Mouse (Mus musculus) kidney, embryonic 14.5 days (tissue): ENCODE results near the gene Fbxw2. TPM values are rescaled to one million over a fixed set of nuclear protein-coding genes. Genes with fewer than 3 reads are reported as not detected.
"Not testable (repeated sequence)": the region's sequence is repeated elsewhere in the genome, so short reads cannot be mapped to it uniquely, and the experiment has no call there.

Source experiments
- ATAC-seq: fragments of 200-750 bp; cut with Nextera tagmentation; 2 replicates; pipeline ENCODE4 v1.8.0; 2017; ENCODE audit warnings: moderate number of reproducible peaks, mild to moderate bottlenecking, moderate TSS enrichment, moderate library complexity; ENCODE audit not compliant: low FRiP score, low TSS enrichment
- H3K27ac ChIP-seq: fragments of 300-500 bp; sonication (generic); 2 replicates; pipeline ENCODE4 v1.5.1; 2014; ENCODE audit warnings: low read depth, mild to moderate bottlenecking, low read length, moderate library complexity, mixed read lengths
- H3K27me3 ChIP-seq: fragments of 300-500 bp; sonication (generic); 2 replicates; pipeline ENCODE4 v1.6.1; 2014; ENCODE audit warnings: mild to moderate bottlenecking, low read length; ENCODE audit not compliant: control insufficient read depth, insufficient read depth
- H3K36me3 ChIP-seq: fragments of 300-500 bp; sonication (generic); 2 replicates; pipeline ENCODE4 v1.6.1; 2014; ENCODE audit warnings: low read length, mixed read lengths; ENCODE audit not compliant: control insufficient read depth, insufficient read depth
- H3K4me1 ChIP-seq: fragments of 300-500 bp; sonication (generic); 2 replicates; pipeline ENCODE4 v1.6.1; 2014; ENCODE audit warnings: low read length, mixed read lengths; ENCODE audit not compliant: control insufficient read depth, insufficient read depth
- H3K4me2 ChIP-seq: fragments of 300-500 bp; sonication (generic); replicated peaks from 2 replicates; pipeline ENCODE4 v1.6.1; 2014; ENCODE audit warnings: low read depth, mild to moderate bottlenecking, low read length
- H3K4me3 ChIP-seq: fragments of 300-500 bp; sonication (generic); 2 replicates; pipeline ENCODE4 v1.5.1; 2014; ENCODE audit warnings: mild to moderate bottlenecking, low read length
- H3K9ac ChIP-seq: fragments of 300-500 bp; sonication (generic); 2 replicates; pipeline ENCODE4 v1.6.1; 2014; ENCODE audit warnings: low read depth, mild to moderate bottlenecking, low read length, moderate library complexity
- H3K9me3 ChIP-seq: fragments of 300-500 bp; sonication (generic); 2 replicates; pipeline ENCODE4 v1.6.1; 2016; ENCODE audit warnings: low read length; ENCODE audit not compliant: control insufficient read depth
- WGBS: fragments of 180-500 bp; shearing (Covaris S2); extraction: QIAGEN DNeasy Blood & Tissue Kit; methylation state at CpG from one replicate; pipeline ENCODE4 v1.1.7; 2014; 5-methylcytosine and 5-hydroxymethylcytosine counted together
- polyA plus RNA-seq: library from polyadenylated mRNA; unstranded; fragments of >200 nt; fragmentation: Nextera tagmentation; extraction: Ambion mirVana; gene quantifications from 2 replicates; pipeline ENCODE4 v1.2.1, GENCODE M21; 2014

Gene Fbxw2
- polyA plus RNA-seq, 1 experiment from 2014 or later, result 55.6 TPM

GRCm38 (mm10) chr2:34804172-34804571, 21.9 kb downstream of the Fbxw2 start:
- H3K27me3 ChIP-seq, result no peaks in the 10 kb centered on the region
- H3K9me3 ChIP-seq, result no peaks in the 10 kb centered on the region
- H3K27ac ChIP-seq, result no peak overlapping the region
- peaks cover 9% of the 10 kb centered on the region; the same call in 1 of the 2 replicates for H3K4me1 ChIP-seq
- H3K9ac ChIP-seq, result peak overlapping the region; percentile 28; the same call in 1 of the 2 replicates
- 96% methylated on average over 2 of the region's 2 CpGs for WGBS
- no peak overlapping the region; the same call in 1 of the 2 replicates for H3K4me2 ChIP-seq
- H3K4me3 ChIP-seq, result no peak overlapping the region
- no peak for ATAC-seq
- peaks cover 36% of the 10 kb centered on the region for H3K36me3 ChIP-seq

GRCm38 (mm10) chr2:34803746-34804145, 22.4 kb downstream of the Fbxw2 start:
- Histone ChIP-seq H3K36me3 (peaks cover 32% of the 10 kb centered on the region), H3K9ac (no peak overlapping the region), H3K27me3 (no peaks in the 10 kb centered on the region), H3K27ac (no peak overlapping the region), H3K4me1 (peaks cover 13% of the 10 kb centered on the region; the same call in 1 of the 2 replicates), H3K4me2 (peak overlapping the region; percentile 61), H3K9me3 (no peaks in the 10 kb centered on the region), H3K4me3 (no peak overlapping the region; the same call in 1 of the 2 replicates)
- no peak for ATAC-seq
- WGBS, result 76% methylated on average over 3 of the region's 3 CpGs

- peaks cover 25% of the 10 kb centered on the region for H3K36me3 ChIP-seq
- H3K4me2 ChIP-seq, result peak overlapping the region; percentile 61
- H3K4me1 ChIP-seq, result peaks cover 13% of the 10 kb centered on the region; the same call in 1 of the 2 replicates
- H3K9ac ChIP-seq, result peak overlapping the region; percentile 73
- H3K9me3 ChIP-seq, H3K27me3 ChIP-seq: not testable (repeated sequence)
- peak overlapping the region; percentile 65 for H3K4me3 ChIP-seq
- peak overlapping the region; percentile 78; the same call in 1 of the 2 replicates for H3K27ac ChIP-seq
- ATAC-seq, result peak; percentile 70
- WGBS, result under 1% methylated on average over 17 of the region's 32 CpGs
Observed at GRCm38 (mm10) chr2:34802565-34803245, 23.4 kb downstream of the Fbxw2 start.

GRCm38 (mm10) chr2:34801516-34802482, 24.3 kb downstream of the Fbxw2 start:
- H3K4me1 ChIP-seq, result peaks cover 13% of the 10 kb centered on the region; the same call in 1 of the 2 replicates
- peak; percentile 95 for ATAC-seq
- peak overlapping the region; percentile 65 for H3K4me3 ChIP-seq
- H3K4me2 ChIP-seq, result peak overlapping the region; percentile 23
- peak overlapping the region; percentile 73 for H3K9ac ChIP-seq
- peaks cover 20% of the 10 kb centered on the region for H3K36me3 ChIP-seq
- H3K27me3 ChIP-seq, result no peaks in the 10 kb centered on the region
- H3K27ac ChIP-seq, result peak overlapping the region; percentile 78; the same call in 1 of the 2 replicates
- H3K9me3 ChIP-seq, result no peaks in the 10 kb centered on the region
- 5% methylated on average over 39 of the region's 39 CpGs for WGBS

GRCm38 (mm10) chr2:34800371-34800770, 25.7 kb downstream of the Fbxw2 start:
- peaks cover 15% of the 10 kb centered on the region; the same call in 1 of the 2 replicates for H3K36me3 ChIP-seq
- H3K27ac ChIP-seq, result peak overlapping the region; percentile 65; the same call in 1 of the 2 replicates
- WGBS, result 77% methylated on average over 7 of the region's 7 CpGs
- no peaks in the 10 kb centered on the region for H3K27me3 ChIP-seq
- no peaks in the 10 kb centered on the region for H3K9me3 ChIP-seq
- ATAC-seq, result no peak
- H3K4me2 ChIP-seq, result peak overlapping the region; percentile 71; the same call in 1 of the 2 replicates
- H3K4me1 ChIP-seq, result peaks cover 13% of the 10 kb centered on the region; the same call in 1 of the 2 replicates
- peak overlapping the region; percentile 78; the same call in 1 of the 2 replicates for H3K9ac ChIP-seq
- peak overlapping the region; percentile 73; the same call in 1 of the 2 replicates for H3K4me3 ChIP-seq

- Histone ChIP-seq H3K27me3 (no peaks in the 10 kb centered on the region), H3K4me2 (peak within 1 kb of the TSS; percentile 71), H3K27ac (peak within 1 kb of the TSS; percentile 65), H3K9me3 (no peaks in the 10 kb centered on the region), H3K4me3 (peak within 1 kb of the TSS; percentile 73), H3K4me1 (peaks cover 13% of the 10 kb centered on the region; the same call in 1 of the 2 replicates), H3K36me3 (peaks cover 15% of the 10 kb centered on the region; the same call in 1 of the 2 replicates), H3K9ac (peak within 1 kb of the TSS; percentile 78)
- ATAC-seq, result peak; percentile 79
- 4% methylated on average over 44 of the region's 44 CpGs for WGBS
Observed at GRCm38 (mm10) chr2:34799357-34800256, 26.5 kb downstream of the Fbxw2 start, which contains the start of gene Rabepk. Rabepk (minus strand) TSS chr2:34799912.

GRCm38 (mm10) chr2:34795426-34795825, 30.7 kb downstream of the Fbxw2 start:
- H3K27ac ChIP-seq, result no peak overlapping the region
- H3K4me1 ChIP-seq, result peaks cover 4% of the 10 kb centered on the region; the same call in 1 of the 2 replicates
- H3K9ac ChIP-seq, result no peak overlapping the region
- no peak overlapping the region for H3K4me2 ChIP-seq
- H3K36me3 ChIP-seq, result peaks cover 13% of the 10 kb centered on the region; the same call in 1 of the 2 replicates
- no peak overlapping the region for H3K4me3 ChIP-seq
- WGBS, result 95% methylated on average over 7 of the region's 7 CpGs
- no peaks in the 10 kb centered on the region for H3K9me3 ChIP-seq
- ATAC-seq, result no peak
- H3K27me3 ChIP-seq, result no peaks in the 10 kb centered on the region

GRCm38 (mm10) chr2:34794511-34794910, 31.6 kb downstream of the Fbxw2 start:
- no peak for ATAC-seq
- Histone ChIP-seq H3K9ac (no peak overlapping the region), H3K27me3 (no peaks in the 10 kb centered on the region), H3K9me3 (no peaks in the 10 kb centered on the region), H3K36me3 (peaks cover 13% of the 10 kb centered on the region; the same call in 1 of the 2 replicates), H3K27ac (no peak overlapping the region), H3K4me2 (no peak overlapping the region), H3K4me3 (no peak overlapping the region), H3K4me1 (peaks cover 4% of the 10 kb centered on the region; the same call in 1 of the 2 replicates)
- WGBS, result 93% methylated on average over 2 of the region's 2 CpGs
